Mouse (Mus musculus) adrenal gland, postnatal 25 days (tissue): ENCODE measurements around the gene Kpna4. TPM values are rescaled to one million over a fixed set of nuclear protein-coding genes. Genes with fewer than 3 reads are reported as not detected.

Source experiments
- DNase-seq: peaks from one replicate; pipeline ENCODE4 v3.0.0; 2021; ENCODE audit warnings: mixed read lengths
- long read RNA-seq: library from polyadenylated mRNA; stranded (forward); transcript quantifications from one replicate; pipeline ENCODE4 v2.0.0, GENCODE M21; 2021
- total RNA-seq: library from RNA; stranded (reverse); gene quantifications from 2 replicates; pipeline ENCODE4 v1.2.3, GENCODE M21; 2021

The Kpna4 gene
- total RNA-seq = 63.0 and 63.5 TPM in 2 replicates
- long read RNA-seq, full-length matches to known transcripts = 45 of 52 reads
- long read RNA-seq, partial matches to known transcripts = 3 of 52 reads
- long read RNA-seq, other reads (novel, unspliced or antisense) = 4 of 52 reads

DNA sequence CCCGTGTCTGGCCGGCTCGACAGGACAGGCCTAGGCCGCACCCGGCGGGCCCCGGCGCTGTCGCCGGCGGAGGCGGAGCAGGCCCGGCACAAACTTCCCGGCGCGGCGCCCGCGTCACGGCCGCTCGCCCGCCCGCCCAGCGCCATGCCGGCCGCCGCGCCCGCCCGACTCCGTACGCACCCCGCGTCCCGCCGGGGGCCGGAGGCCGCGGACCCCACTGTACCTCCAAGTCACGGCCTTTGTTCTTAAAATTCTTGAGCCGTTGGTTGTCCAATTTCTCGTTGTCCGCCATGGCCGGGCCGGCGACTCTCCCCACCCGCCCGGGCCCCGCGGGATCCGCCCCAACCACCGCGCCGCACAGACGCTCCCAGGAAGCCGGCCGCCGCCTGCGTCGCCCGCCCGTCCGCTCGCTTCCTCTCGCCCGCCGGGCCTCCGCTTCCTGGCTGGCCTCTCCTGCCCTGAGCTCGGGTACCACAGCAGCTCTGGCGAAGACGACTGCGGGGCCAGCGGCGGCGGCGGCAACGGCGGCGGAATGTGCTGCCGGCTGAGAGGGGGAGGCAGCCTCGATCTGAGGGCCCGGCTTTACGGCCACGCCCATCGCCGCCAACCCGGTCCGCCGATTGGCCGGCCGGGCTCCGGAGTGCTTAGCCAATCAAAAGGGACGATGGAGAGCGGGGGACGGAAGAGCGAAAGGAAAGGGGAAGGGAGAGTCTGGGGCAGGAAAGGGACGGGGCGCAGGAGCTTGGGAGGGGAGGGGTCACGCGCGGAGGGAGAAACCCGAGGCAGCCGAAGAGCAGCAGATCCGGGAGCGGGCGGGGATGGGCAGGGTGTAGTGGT lies at the start of gene Kpna4:
Gene Kpna4, minus strand, starts transcription at position 605 of the 837 bp plus-strand sequence.
- DNase-seq = peak; percentile 93

DNA sequence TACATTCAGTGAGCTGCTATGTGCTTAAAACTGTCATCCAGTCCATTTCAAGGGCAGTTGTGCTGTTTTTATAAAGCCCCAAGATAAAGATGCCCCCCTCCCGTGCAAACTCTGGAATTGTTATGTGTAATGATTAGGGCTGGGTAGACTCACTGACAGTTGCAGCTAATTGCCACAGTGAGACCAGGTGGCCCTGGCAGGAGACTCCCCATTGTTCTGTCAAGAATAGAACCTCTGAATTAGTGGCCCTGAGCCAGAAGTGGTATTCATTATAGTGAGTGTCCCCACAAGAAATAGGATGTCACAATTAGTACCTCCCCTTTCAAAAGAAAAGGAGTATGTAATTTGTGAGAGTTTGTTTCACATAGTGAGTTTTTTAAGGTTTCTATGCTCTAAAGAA lies 48.3 kb upstream of the Kpna4 start:
- DNase-seq = no peak

DNA sequence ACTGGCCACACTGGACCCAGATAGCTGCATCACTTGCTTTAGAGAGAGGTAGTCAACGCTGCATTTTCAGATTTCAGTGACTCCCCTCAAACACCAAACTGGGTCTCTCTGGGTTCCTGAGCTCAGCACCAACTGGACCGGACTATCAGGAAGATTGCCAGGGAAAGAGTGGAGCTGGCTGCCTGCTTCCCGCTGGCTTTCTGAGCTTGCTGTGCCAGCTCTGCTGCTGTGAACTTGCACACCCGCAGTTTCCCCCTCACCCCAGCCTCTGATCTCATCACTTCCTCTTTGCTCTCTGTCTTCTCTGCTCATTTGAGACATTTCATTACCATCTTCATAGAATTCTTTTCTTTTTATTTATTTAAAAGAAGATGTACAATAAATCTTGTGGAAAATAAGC lies 44.2 kb upstream of the Kpna4 start:
- DNase-seq = no peak

DNA sequence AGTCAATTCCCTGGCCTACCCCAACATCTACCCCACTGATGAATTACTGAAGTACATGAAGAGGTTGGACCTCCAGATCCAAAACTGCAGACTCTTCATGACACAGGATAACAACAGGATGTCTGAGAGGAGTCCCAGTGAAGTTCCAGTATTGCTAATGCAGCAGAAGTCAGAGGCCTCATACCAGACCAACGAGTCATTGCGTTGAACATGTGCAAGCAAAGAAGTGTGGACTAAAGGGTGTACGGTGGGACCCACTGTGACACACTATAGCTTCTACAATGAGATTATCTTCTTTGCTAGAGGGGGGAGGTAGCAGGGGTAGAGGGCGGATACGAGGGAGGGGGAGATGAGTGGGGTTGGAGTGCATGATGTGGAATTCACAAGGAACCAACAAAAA lies 42.9 kb upstream of the Kpna4 start:
- no peak for DNase-seq

DNA sequence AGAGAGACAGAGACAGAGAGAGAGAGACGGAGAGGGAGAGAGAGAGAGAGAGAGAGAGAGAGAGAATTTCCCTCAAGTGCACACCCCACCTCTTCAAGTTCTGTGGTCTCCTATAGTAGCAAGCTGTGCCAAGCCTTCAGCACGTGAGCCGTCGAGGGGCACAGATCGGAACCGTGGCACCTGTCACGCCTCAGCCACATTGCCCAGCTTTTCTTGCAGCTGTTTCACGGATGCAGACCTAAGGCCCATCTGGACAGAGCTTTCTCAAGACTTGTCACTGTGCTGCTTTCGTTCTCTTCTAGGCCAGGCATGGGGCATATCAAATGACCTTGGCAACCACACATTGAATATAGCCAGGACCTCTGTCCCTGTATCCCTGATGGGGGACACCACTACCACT lies 41.8 kb upstream of the Kpna4 start:
- DNase-seq = no peak

DNA sequence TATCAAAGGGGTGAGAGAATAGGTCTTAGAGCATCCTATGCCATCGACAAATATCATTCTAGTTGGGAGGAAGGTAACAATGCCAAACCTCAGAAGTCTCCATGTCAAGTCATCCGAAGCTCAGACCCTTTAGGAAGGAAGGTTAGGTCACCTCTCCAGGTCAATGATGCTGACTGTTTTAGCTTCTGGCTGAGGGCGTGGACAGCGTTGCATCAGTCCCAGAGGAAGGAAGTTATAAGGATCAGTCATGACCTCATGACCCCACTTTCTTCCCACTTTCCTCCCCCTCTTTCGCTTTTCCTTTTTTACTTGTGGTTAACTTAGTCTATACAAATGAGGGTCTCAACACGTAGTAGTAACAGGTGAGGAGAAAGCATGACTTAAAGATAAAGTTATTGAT lies 36.1 kb upstream of the Kpna4 start:
- DNase-seq = no peak

DNA sequence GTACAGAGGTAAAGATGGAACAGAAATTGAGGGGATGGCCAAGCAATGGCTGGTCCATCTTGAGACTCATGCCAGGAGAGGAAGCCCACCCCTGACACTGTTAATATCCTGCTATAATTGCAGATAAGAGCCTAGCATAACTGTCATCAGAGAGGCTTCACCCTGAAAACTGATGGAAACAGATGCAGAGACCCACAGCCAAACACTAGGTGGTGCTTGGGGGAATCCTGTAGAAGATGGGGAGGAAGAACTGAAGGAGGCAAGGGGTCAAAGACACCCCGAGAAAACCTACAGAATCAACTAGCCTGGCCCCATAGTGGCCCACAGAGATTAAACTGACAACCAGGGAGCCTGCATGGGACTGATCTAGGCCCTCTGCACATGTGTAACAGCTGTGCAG lies 33.5 kb upstream of the Kpna4 start:
- no peak for DNase-seq

DNA sequence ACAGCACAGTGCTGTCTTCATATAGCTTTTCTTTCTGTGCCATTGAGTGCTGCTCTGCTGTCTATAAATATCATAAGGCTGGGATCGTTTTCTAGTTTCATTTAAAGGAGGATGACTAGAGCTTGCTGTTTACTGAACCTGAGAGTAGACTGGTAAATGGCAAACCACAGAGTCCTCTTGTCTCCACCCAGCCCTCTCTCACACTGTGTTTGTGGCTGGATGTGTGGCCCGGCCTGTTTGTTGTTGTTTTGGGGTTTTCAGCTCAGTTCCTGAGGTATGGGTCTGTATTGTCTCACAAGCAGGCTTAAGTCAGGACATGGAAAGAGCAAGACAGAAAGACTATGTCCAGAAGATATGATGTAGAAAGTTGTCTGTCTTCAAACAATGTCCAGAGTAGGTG lies 32.6 kb upstream of the Kpna4 start:
- DNase-seq = no peak

DNA sequence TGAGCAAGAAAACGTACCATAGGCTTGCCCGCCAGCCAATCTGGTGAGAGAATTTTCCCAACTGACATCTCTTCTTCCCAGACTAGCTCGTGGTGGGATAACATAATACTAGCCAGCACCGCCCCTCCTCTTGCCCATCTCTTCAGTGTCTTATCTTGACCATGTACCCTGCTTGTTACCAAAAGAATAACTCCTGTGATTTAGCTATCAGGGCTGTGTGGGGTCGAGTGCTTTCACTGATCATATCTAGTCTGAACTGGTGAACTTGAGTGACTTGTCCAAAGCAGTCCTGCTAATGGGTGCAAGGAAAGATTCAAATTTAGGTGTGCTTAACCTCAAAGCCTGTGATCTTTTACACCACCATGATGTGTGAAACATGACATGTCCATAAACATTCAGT lies 31.0 kb upstream of the Kpna4 start:
- DNase-seq = no peak

DNA sequence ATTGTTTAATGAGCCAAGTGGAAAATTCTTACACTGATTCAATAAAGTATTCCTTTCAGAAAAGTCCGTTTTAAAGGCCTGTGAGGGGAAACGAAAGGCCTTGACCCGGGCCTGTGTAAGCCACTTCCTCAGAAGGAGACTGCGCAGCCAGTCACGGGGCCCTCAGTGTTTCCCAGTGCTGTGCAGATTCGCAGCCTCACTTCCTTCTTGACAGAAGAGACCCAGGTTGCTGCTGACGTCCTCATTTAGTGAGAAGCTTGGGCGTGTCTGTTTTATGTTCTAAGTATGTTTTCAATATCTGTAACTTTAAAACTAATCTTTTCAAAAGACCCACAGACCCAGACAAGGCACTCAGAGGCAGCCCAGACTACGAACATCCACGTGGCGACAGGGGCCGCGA lies 29.6 kb upstream of the Kpna4 start:
- DNase-seq = no peak

DNA sequence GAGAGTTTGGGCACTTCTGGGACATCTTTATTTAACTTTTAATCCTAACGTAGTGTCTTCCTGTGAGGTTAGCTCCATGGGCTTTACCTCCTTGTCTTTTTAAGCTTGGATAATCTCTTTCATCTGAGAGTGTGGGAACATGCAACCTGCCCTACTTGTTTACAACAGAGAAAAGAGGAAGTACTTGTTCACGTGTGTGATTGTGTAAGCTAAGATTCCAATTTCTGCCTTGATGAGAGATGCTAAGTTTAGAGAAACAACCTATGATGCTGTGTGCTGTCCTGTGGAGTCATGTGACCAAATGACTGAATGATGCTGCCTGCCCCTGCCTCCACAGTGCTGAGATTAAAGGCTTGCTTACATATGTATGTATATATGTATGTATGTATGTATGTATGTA lies 27.8 kb upstream of the Kpna4 start:
- no peak for DNase-seq

DNA sequence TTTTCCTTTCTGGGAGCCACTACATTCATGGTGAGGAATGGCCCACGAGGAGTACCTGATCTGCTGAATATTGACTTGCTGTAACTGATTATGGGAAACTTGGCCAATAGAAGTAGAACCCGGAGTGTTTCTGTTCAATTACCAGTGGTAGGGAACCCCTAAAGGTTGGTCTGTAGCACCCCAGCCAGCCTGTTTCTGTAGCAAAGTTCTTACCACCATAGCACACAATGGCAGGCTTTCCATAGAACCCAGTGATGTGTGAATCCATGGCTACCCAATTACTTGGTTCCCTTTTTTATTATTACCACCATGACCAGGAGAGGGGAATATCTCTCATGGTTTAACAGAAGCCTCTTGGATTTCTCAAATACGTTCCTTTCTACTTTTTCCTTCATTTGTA lies 24.0 kb upstream of the Kpna4 start:
- no peak for DNase-seq

DNA sequence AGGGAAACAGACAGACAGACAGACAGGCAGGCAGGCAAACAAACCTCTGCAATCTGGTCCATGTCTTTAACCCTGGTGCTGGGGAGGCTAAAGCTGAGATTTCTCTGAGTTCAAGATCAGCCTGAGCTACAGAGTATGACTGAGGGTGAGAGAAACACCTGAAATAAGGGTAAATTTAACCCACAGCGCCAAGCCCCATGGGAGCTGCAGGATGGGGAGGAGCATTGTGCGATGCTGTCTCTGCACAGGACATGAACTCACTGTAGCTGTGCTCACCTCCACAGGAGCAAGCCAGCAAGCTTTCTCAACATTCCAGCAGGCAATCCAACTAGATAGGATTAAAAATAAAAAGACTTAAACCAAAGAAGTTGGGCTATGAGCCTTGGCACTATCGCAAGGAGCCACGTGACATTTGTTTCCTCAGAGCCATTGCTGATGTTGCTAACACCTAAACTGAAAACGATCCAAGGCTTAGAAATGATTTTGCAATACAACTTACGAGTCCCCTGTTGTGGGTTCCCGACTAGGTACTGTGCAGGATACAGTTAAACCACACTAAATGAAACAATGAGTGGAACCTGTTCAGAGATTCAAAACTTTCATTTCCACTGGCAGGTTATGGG lies 15.6 kb upstream of the Kpna4 start:
- peak; percentile 13 for DNase-seq

DNA sequence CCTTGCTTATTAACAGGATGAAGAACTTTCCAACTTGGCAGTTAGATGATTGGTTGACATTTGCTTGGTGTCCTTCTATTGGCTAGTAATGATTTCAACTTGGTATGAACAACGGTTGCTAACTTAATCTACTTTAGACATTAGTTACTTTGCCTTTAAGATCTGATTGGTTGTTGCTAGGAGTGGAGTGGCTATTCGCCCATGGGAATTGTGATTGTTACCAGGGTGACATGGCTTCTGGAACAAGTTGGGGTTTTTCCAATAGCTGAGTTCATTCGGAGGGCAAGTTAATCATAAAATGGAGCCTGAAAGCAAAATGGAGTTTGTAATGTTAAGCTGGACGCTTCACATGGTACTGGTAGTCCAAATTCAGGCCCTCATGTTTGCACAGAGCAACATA lies 13.9 kb upstream of the Kpna4 start:
- DNase-seq = no peak

DNA sequence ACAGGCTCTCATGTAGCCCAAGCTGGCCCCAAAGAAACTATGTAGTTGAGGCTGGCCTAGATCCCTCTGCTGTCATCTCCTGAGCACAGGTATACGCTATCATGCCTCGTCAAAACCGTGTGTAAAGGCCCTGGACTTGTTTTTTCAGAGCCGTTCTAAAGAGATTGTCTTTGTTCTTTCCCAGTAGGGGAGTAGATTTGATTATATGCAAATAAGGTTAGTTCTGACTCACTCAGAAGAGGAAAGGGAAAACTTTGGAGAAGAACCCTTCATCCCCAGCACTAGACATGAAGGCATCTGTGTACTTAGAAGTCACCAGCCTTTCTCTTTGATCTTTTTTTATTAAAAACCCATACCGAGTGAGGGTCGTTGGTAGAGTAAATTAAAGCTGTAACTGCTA lies 9.1 kb upstream of the Kpna4 start:
- no peak for DNase-seq

DNA sequence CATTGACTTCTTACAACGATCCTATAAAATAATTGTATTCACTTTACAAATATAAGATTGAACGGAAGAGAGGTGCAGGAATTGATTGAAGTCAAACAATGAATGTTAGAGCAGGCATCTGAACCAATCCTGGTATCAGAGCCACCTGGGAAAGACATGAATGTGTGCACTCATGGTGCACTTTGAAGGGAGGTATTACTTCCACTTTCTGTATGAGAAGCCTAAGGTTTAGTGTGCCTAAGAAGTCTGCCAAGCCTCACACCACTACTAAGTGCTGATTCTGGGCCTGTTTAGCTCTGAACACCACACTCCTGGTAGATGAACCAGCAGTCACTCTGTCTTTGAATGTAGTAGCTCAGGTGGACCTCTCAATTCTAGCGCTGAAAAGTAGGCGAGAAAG lies 4.1 kb upstream of the Kpna4 start:
- no peak for DNase-seq

DNA sequence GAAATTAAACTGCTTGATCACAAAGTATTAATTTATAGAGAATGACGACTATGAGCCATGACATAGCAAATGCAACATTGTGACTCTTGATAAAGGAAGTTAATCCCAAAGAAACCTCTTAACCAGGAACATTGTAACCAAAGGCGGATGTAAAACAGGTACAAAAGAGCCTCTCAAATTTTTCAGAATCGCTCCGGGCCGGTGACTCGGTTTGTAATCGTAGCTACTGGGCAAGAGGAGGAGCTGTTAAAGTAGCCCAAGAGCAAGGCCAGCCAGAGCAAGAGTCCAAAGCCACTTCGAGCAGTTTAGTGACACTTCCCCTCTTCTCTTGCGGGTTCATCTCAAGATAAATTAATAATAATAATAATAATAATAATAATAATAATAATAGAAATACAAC lies 780 bp upstream of the Kpna4 start:
- DNase-seq = no peak

DNA sequence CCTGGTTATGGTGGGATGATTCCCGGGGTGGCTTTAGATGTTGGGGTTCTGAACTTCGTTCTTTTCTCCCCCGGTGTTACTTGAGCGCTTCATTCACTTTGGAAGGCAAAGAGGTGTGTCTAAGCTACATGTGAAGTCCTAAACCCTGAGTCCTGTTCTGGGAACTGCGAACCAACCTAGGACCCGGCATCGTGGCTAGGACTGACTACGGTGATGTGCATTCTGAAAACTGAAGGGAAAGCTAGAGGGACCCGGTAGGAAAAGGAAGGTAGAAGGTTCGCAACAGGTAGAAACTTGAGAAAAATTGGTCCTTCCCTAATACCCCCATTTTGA lies 399 bp upstream of the Kpna4 start:
- no peak for DNase-seq

DNA sequence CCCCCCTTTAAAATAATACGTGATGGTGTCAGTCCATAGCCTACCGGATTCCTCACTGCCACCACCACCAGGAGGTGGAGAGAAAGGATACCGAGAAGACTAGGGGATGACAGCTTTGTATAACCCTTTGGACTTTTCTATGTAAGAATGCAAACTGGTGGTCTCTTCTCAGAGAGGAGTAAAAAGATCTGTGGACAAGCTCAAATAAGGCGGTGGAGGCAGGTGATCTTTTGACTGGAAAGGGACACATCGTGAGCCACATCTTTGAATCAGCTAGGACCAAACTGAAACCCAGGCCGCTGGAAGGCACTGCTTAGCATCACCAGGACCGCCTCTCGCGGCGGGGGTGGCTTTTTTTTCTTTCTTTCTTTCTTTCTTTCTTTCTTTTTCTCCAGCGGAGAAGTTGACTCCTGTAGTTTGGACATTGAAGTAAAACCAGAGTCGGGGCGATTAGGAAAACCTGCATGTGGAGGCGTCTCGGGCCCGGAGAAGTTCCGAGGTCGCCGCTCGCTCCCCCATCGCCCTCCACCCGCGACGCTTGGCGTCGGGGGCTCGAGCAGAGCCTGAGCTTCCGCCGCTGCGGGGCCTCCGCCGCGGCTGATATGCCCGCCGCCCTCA lies 913 bp downstream of the Kpna4 start:
- peak; percentile 28 for DNase-seq

DNA sequence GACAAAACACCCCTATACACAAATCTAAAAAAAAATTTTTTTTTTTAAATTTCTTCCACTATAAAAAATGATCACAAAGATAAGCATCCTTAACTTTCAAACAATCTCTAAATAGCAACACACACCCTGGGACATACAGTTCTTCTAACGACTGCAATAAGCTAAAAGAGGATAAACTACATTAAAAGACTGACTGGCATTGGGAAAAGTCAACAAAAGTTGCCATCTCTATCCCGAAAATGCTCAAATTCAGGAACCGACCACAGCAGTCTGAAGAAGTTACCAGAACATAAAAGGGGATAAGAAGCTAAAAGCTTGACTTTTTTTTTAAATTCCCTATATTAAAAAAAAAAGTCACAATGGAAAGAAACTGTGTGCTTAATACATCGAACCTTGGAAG lies 1.5 kb downstream of the Kpna4 start:
- DNase-seq = no peak

DNA sequence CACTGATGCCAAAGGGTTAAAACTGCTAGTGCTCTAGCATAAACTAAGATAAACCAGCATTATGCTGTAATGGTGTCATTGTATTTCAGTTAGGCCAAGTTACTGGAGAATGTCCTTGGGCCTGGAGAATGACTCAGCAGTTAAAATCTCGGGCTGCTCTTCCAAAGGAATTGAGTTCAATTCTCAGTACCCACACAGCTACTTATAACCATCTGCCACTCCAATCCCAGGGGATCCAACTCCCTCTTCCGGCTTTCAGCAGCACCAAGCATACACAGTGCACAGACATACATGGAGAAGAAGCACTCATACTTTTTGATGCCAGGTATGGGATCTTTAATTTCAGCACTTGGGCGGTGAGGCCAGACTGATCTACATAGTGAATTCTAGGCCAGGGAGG lies 8.1 kb downstream of the Kpna4 start:
- peak; percentile 5 for DNase-seq

DNA sequence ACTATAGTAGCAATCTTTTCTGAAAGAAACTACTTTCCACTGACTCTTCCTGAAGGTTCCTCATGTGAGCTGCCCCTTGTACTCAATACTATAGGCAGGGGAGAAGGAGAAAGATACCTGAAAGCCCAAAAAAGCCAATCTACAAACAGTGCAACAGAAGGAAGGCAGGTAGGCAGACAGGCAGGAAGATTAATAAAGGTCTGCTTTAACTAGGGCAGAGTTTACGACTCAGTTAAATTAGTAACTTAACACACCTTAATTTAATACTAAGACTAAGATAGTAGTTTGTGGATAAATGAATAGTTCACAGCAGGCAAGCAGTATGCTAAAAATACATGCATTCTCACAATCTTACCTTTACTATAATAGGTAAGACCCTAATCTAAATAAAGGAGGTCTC lies 12.2 kb downstream of the Kpna4 start:
- no peak for DNase-seq

DNA sequence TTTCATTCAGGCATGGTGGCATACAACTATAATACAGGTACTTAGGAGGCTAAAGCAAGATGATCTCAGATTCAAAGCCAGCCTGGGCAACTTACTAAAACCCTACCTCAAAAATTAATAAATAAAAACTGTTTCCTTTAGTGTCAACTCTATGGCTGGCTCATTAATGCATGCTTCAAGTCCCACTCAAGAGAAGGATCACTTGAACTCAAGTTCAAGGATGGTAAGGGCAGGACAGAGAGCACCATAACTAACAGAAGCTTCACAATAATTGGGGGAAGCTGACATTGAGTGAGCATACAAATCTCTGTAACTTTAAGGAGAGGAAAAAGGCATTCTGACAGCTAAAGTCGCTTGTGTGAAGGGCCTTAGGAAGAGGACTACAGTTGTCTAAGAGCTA lies 13.0 kb downstream of the Kpna4 start:
- DNase-seq = no peak

DNA sequence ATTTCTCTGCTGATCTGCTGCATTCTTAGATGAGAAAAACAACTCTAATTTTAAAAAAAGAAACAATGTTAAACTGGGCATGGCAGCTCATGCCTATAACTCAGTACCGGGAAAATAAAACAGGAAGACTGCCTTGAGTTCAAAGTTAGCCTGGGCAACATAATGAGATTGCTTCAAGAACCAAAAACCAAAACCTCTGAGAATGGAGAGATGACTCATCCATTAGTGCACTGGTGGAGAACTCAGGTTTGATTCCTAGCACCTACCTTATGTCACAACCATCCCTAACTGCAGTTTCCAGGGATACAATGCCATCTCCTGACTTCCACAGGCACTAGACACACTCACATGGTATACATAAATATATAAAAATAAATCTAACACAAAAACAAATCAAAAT lies 17.8 kb downstream of the Kpna4 start:
- DNase-seq = no peak
